Mouse (Mus musculus) thymus, adult 2 months (tissue): Measurements from ENCODE around the gene Ddx54. TPM values are rescaled to one million over a fixed set of nuclear protein-coding genes. Genes with fewer than 3 reads are reported as not detected.

Source experiments
- DNase-seq: peaks from one replicate; pipeline ENCODE4 v3.0.0; 2021
- H3K27ac ChIP-seq: fragments of 200-500 bp; 2 replicates; pipeline ENCODE4 v1.5.1; 2012; ENCODE audit warnings: low read length, control low read depth; ENCODE audit not compliant: control insufficient read depth, insufficient read depth
- H3K27me3 ChIP-seq: fragments of 200-500 bp; 2 replicates; pipeline ENCODE4 v1.6.1; 2012; ENCODE audit warnings: mild to moderate bottlenecking, low read length, moderate library complexity, mixed read lengths; ENCODE audit not compliant: control insufficient read depth, insufficient read depth
- H3K36me3 ChIP-seq: fragments of 200-500 bp; 2 replicates; pipeline ENCODE4 v1.6.1; 2012; ENCODE audit warnings: mild to moderate bottlenecking, low read length, moderate library complexity; ENCODE audit not compliant: control insufficient read depth, insufficient read depth
- H3K4me1 ChIP-seq: fragments of 200-500 bp; replicated peaks from 2 replicates; pipeline ENCODE4 v1.6.1; 2012; ENCODE audit warnings: low read length; ENCODE audit not compliant: control insufficient read depth, insufficient read depth
- H3K4me3 ChIP-seq: fragments of 200-500 bp; 2 replicates; pipeline ENCODE4 v1.5.1; 2012; ENCODE audit warnings: mild to moderate bottlenecking, low read length, control low read depth, moderate library complexity; ENCODE audit not compliant: control insufficient read depth, insufficient read depth
- CTCF ChIP-seq: fragments of 200-500 bp; IDR thresholded peaks from 2 replicates; pipeline ENCODE4 v1.5.1; 2012; ENCODE audit warnings: mild to moderate bottlenecking, control low read depth, low read length, moderate library complexity, borderline replicate concordance; ENCODE audit not compliant: control insufficient read depth, poor library complexity, insufficient read depth; ENCODE audit errors: extremely low read depth
- POLR2A ChIP-seq: fragments of 200-500 bp; IDR thresholded peaks from 2 replicates; pipeline ENCODE4 v1.6.1; 2012; ENCODE audit warnings: mild to moderate bottlenecking, low read length, control low read depth, moderate library complexity; ENCODE audit not compliant: control insufficient read depth, poor library complexity, insufficient read depth; ENCODE audit errors: extremely low read depth
- WGBS: fragments of 180-500 bp; shearing (Covaris S2); methylation state at CpG from one replicate; pipeline ENCODE4 v1.1.7; 2018; 5-methylcytosine and 5-hydroxymethylcytosine counted together
- polyA plus RNA-seq: library from polyadenylated mRNA; depleted of rRNA; stranded (reverse); fragments of >200 nt; gene quantifications from 2 replicates; pipeline ENCODE4 v1.2.3, GENCODE M21; 2012

The Ddx54 gene
- polyA plus RNA-seq, 1 experiment = 429 TPM

DNA sequence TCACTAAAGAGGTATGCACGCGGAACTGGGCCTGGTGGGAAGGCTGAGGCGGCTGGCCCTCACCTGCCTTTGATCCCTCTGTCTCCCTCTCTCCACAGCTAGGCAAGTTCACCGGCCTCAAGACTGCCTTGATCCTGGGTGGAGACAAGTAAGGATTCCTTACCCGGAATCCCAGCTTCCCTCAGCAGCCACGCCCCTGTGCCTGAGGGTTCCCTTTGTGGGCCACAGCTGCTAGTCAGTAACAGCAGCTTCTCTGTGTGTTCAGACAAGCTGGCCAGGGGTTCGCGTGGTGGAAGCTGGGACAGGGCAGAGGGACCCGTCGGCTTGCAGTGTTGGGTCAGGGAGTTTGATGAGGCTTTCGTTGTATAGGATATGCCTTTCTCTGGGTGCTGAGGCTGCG, 6.2 kb downstream of the Ddx54 start:
- H3K27ac ChIP-seq = no peak overlapping the region
- H3K27me3 ChIP-seq = no peaks in the 10 kb centered on the region
- DNase-seq = no peak
- peaks cover 18% of the 10 kb centered on the region for H3K36me3 ChIP-seq
- H3K4me1 ChIP-seq = peaks cover 44% of the 10 kb centered on the region
- WGBS = 94% methylated on average over 12 of the region's 12 CpGs
- no peak overlapping the region for H3K4me3 ChIP-seq
- TF ChIP-seq POLR2A = no peak
- TF ChIP-seq CTCF = no peak

DNA sequence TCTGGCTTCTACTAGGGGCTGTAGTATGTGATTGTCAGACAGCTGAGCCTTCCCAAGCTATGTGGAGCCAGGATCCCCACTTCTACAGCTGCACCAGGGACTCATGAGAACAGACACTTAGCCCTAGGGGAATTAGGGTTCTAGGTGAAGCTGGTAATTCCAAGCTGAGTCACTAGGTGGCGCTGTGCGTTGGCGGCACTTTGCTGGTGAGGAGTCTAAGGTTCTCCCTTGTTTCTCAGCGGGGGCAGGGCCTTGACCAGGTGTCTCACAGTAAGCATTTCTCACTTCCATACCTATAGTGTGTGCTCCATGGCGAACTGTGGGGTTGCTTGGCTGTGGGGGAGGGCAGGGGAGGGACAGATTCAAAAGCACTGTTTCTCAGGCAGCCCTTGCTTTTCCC, 6.7 kb downstream of the Ddx54 start:
- H3K4me3 ChIP-seq = no peak overlapping the region
- H3K27ac ChIP-seq = no peak overlapping the region
- TF ChIP-seq POLR2A (no peak), CTCF (peak; percentile 87; the same call in 1 of the 2 replicates)
- H3K4me1 ChIP-seq = peaks cover 42% of the 10 kb centered on the region
- WGBS = 27% methylated on average over 5 of the region's 5 CpGs
- no peaks in the 10 kb centered on the region for H3K27me3 ChIP-seq
- DNase-seq = peak; percentile 87
- peaks cover 22% of the 10 kb centered on the region for H3K36me3 ChIP-seq

DNA sequence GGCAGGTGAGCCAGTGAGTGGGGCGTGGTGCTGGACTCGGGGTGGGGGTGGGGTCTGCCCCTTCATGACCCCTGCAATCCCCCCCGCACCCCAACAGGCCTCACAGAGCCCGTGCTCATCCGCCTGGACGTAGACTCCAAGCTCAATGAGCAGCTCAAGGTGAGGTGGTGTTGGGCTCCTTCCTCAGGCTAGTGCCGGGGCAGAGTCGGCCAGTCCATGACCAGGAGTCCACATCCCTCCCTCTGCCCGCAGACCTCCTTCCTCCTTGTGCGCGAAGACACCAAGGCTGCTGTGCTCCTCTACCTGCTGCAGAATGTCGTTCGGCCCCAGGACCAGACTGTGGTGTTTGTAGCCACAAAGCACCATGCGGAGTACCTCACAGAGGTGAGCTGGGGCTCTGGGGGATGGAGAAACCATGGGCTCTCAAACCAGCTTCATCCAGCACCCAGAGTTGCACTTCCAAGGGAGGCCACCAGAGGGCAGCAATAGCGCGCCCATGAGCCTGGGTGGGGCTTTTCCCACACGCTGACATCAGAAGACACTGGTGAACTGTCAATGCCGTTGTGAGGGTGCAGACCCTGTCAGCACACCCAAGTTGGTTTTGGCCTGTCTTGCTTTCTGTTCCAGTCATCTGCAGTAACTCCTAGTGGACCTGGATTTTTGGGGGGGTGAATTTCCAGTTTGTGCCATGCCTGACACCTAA, 8.0 kb downstream of the Ddx54 start:
- 64% methylated on average over 18 of the region's 18 CpGs for WGBS
- TF ChIP-seq CTCF (peak; percentile 97), POLR2A (no peak)
- H3K4me1 ChIP-seq = peaks cover 42% of the 10 kb centered on the region
- DNase-seq = peak; percentile 94
- peaks cover 30% of the 10 kb centered on the region for H3K36me3 ChIP-seq
- no peaks in the 10 kb centered on the region for H3K27me3 ChIP-seq
- peak overlapping the region; percentile 81 for H3K4me3 ChIP-seq
- H3K27ac ChIP-seq = peak overlapping the region; percentile 96

DNA sequence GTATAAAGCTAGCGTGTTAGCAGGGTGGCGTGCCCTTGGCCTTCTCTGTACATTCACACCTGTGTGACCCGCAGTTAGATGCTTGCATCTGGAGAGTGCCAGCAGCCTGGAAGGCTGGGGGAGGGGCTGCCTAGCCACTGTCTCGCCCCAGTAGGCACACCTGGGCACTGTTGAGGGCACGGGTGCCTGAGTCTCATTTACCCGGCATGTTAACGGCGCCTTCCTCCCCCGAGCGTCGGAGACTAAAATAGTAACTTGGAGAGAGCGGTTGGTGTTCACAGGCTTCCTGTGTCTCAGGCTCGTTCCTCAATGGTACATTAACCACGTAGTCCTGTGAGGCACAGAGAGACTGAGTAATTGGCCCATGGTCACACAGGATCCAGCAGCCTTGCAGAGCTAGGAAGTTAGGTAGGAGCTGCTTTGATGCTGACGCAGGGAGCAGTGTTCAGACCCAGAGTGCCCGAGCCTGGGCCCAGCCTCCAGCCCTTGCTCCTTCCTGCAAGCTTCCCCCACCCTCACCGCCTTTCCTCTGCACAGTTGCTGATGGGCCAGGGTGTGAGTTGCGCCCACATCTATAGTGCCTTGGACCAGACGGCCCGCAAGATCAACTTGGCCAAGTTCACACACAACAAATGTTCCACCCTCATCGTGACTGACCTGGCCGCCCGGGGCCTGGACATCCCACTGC, 8.7 kb downstream of the Ddx54 start:
- Histone ChIP-seq H3K27me3 (no peaks in the 10 kb centered on the region), H3K4me1 (peaks cover 42% of the 10 kb centered on the region), H3K27ac (peak overlapping the region; percentile 96), H3K4me3 (peak overlapping the region; percentile 81), H3K36me3 (peaks cover 37% of the 10 kb centered on the region)
- 16% methylated on average over 23 of the region's 23 CpGs for WGBS
- DNase-seq = peak; percentile 91
- TF ChIP-seq POLR2A = peak; percentile 70
- no peak for TF ChIP-seq CTCF

DNA sequence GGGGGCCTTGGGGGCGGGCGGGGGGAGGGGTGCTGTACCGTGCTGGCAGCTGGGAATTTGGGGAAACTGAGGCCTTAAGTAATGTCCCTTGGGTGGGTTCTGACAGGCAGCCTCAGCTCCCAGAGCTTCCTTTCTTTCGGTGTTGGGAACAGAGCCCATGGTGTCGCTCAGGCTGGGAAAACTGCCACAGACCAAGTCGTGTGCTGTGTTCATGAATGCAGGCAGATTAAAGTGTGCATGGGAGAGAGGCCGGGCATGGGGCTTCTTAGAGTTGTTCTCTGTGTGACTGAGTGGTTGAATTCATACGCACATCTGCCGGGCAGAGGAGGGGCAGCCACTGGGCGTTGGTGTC, 9.3 kb downstream of the Ddx54 start:
- Histone ChIP-seq H3K4me1 (peaks cover 42% of the 10 kb centered on the region), H3K27me3 (no peaks in the 10 kb centered on the region), H3K4me3 (peak overlapping the region; percentile 81), H3K36me3 (peaks cover 43% of the 10 kb centered on the region), H3K27ac (peak overlapping the region; percentile 96)
- 46% methylated on average over 10 of the region's 10 CpGs for WGBS
- no peak for TF ChIP-seq POLR2A
- no peak for TF ChIP-seq CTCF
- DNase-seq = no peak

DNA sequence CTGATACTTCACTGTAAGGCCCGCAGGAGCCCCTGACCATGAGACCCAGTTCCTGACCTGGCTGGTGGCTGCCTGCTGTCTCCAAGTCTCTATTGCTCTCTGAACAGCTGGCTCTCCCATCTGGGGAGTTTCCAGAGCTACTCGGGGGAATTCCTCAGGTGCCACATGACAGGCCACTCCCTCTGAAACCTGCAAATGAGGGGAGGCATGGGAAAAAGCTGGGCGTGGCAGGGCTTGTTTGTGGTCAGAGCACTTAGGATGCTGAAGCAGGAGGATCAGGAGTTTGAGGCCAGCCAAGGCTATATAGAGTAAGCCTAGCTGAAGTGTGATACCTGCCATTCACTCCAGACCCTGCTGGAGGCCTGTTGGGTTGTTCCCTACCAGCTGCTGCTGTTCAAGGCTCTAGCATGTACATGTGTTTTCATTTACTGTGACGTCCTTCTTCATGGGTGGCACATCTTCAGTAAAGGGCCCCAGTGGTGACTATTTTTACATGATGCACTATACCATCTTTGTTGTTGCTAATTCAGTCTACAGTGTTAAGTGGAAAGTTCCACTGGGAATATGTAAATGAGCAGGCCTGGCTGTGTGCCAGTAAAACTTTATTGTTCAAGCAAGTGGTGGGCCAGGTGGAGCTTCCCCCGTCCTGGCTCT, 9.8 kb downstream of the Ddx54 start:
- Histone ChIP-seq H3K4me3 (peak overlapping the region; percentile 81), H3K36me3 (peaks cover 48% of the 10 kb centered on the region), H3K27ac (peak overlapping the region; percentile 96), H3K27me3 (no peaks in the 10 kb centered on the region), H3K4me1 (peaks cover 45% of the 10 kb centered on the region)
- no peak for TF ChIP-seq POLR2A
- no peak for TF ChIP-seq CTCF
- WGBS = 47% methylated on average over 5 of the region's 5 CpGs
- DNase-seq = no peak
